Mouse (Mus musculus) embryonic stem cell, embryonic (primary cell): ENCODE measurements around the gene Cst6.

ENCODE experiments used
- CTCF ChIA-PET, 4 experiments: fragments of 300-600 bp in 2 of 4; fragments of 350-600 bp in 2 of 4; sonication (Branson Sonifier 250); formaldehyde crosslinking; loops; one replicate each; lab custom pipeline; 2022; ENCODE audit warnings: inconsistent platforms in 2 of 4; lab: Charles Lee
- POLR2A ChIA-PET, 4 experiments: fragments of 300-600 bp in 2 of 4; fragments of 350-600 bp in 2 of 4; sonication (Branson Sonifier 250); formaldehyde crosslinking; loops; one replicate each; lab custom pipeline; 2022; ENCODE audit warnings: antibody characterized with exemption in 4 of 4, inconsistent platforms in 1 of 4; lab: Charles Lee

The Cst6 gene

DNA sequence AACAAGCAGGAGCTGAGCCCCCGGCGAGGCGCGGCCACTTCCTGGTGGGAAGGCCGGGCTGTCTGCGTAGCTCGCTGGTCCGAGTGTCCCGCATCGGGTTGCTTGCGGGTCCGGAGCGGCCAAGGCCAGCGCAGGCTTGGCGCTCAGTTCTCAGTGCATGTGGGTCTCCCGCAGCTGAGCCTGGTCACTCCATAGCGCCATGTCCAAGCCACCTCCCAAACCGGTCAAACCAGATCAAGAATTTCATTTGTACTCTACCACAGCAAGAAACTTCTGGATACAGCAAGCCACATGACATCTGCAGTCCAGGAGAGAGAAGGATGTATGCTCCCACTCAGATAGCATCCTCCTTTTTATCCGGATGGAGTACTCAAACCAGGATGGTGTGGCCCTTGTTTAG lies 21.4 kb downstream of the Cst6 start:
- ChIA-PET CTCF (interaction anchor here in 1 of 4 experiments (0.6 to 1.6 kb wide), 3 partner anchors 10 to 43 kb away, joined by 3 to 5 read pairs (median 3); no protein-coding TSS in a partner anchor), POLR2A (interaction anchor here in 1 of 4 experiments (0.7 kb wide), 1 partner anchor 94 kb away, joined by 3 read pairs; no protein-coding TSS in a partner anchor)

DNA sequence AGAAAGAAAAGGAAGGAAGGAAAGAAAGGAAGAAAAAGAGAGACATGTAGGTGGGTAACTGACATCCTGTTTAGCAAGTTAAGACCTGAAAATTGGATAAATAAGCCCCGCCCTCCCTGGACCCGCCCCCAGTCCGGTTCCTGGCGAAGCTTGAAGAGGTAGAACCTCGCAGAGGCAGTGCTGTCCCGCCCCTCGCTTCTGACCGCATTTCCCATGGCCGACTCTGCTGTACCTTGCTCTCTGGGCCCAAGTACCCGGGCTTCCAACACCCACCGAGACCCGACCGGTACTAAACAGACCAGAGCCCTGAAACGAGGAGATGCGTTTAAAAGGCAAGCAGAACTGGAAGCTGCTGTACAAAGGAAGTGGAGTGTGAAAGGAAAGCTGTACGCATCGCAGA lies 25.6 kb downstream of the Cst6 start:
- POLR2A ChIA-PET, result interaction anchor here in 3 of 4 experiments (0.6 to 3.1 kb wide), 8 partner anchors 10 to 165 kb away, joined by 3 to 7 read pairs (median 3); partner anchors contain the start of genes AI837181 (in 1 of the 3), Catsper1 (in 1 of the 3), Drap1 (in 1 of the 3) and Mus81 (in 1 of the 3)

DNA sequence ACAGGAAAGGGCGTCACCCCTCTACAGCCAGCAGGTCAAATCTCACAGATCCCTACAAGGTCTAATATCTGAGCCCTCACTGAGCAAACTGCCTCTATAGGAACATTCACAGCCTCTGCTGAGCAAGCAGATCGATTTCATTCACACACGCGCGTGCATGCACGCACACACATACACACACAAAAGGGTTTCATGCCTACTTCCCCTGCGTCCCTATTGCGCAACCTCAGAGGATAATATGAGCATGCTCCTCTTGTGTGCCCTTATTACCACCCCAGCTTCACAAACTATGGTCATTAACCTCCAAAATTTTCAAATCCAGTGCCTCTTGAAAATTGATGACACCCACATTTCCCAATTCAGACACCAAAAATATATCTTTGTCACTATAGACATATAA lies 36.2 kb downstream of the Cst6 start:
- ChIA-PET CTCF (interaction anchor here in 2 of 4 experiments (0.6 to 1.0 kb wide), 2 partner anchors 18 to 261 kb away, joined by 3 read pairs; partner anchors contain the start of gene Sf3b2 (in 1 of the 2)), POLR2A (interaction anchor here in 3 of 4 experiments (0.9 to 1.8 kb wide), 3 partner anchors 11 to 18 kb away, joined by 3 to 5 read pairs (median 3); partner anchors contain the start of gene Sf3b2 (in 2 of the 3))

More for the DNA sequence above, 25.6 kb downstream of the Cst6 start:
- CTCF ChIA-PET, result interaction anchor here in 3 of 4 experiments (0.6 to 2.8 kb wide), 6 partner anchors 14 to 1114 kb away, joined by 3 to 10 read pairs (median 3); partner anchors contain the start of gene Cst6 (in 2 of the 3)

DNA sequence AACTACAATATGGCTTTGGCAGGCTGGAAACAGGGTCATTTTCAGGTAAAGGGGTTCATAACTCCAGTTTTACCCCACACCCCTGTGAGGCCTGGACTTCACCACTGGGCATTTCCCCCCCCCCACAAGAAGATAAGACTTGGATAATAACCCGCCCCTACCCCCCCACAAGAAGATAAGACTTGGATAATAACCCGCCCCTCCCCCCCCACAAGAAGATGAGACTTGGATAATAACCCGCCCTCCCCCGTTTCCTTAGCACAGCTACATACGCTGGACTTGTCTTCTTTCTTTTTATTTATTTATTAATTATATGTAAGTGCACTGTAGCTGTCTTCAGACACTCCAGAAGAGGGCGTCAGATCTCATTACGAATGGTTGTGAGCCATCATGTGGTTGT lies 40.3 kb downstream of the Cst6 start:
- POLR2A ChIA-PET, result interaction anchor here in 3 of 4 experiments (0.7 to 4.4 kb wide), 5 partner anchors 13 to 487 kb away, joined by 3 to 55 read pairs (median 4); partner anchors contain the start of genes Sf3b2 (in 2 of the 3) and Gal3st3 (in 1 of the 3)
- CTCF ChIA-PET, result interaction anchor here in 3 of 4 experiments (0.6 to 2.2 kb wide), 7 partner anchors 29 to 309 kb away, joined by 3 to 10 read pairs (median 3); partner anchors contain the start of genes Cst6 (in 1 of the 3) and Tsga10ip (in 1 of the 3)

DNA sequence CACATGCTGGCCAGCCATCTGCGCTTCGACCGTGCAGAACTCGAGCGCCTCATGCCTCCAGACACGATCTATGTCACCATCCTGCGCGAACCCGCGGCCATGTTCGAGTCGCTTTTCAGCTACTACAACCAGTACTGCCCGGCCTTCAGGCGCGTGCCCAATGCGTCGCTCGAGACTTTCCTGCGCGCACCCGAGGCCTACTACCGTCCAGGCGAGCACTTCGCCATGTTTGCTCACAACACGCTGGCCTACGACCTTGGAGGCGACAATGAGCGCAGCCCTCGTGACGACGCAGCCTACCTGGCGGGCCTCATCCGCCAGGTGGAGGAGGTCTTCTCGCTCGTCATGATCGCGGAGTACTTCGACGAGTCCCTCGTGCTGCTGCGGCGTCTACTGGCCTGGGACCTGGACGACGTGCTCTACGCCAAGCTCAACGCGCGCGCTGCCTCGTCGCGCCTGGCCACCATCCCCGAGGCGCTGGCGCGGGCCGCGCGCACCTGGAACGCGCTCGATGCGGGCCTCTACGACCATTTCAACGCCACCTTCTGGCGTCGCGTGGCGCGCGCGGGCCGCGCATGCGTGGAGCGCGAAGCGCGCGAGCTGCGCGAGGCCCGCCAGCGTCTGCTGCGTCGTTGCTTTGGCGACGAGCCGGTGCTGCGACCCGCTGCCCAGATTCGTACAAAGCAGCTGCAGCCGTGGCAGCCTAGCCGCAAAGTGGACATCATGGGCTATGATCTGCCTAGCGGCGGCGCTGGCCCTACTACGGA lies 42.2 kb downstream of the Cst6 start:
- ChIA-PET CTCF (interaction anchor here (0.5 to 2.2 kb wide), 20 partner anchors 9 to 582 kb away, joined by 3 to 14 read pairs (median 5); partner anchors contain the start of genes Sf3b2 (in 3 of the 4), Gal3st3 (in 2 of the 4), Banf1 (in 1 of the 4) and Cst6 (in 1 of the 4)), POLR2A (interaction anchor here (0.8 to 4.4 kb wide), 32 partner anchors 9 to 204 kb away, joined by 3 to 55 read pairs (median 4); partner anchors contain the start of genes Sf3b2 (in 4 of the 4), AI837181 (in 2 of the 4), Drap1 (in 2 of the 4) and Gal3st3 (in 2 of the 4))

DNA sequence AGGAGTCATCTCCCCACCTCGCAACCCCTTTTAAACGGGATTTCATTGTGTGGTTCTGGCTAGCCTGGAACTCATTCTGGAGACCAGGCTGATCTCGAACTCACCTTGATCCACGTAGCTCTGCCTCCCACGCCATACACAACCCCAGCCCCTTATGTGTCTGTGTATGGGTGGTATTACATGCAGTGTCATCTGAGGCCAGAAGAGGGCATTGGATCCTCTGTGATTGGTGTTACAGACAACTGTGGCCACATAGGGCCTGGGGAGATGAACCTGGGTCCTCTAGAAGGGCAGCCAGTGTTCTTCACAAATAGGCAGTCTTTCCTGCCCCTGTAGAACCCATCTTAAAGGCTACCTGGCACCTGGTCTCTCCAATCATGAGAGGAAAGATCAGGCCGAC lies 43.1 kb downstream of the Cst6 start:
- CTCF ChIA-PET, result interaction anchor here (0.5 to 2.2 kb wide), 19 partner anchors 8 to 789 kb away, joined by 3 to 14 read pairs (median 4); partner anchors contain the start of genes Sf3b2 (in 3 of the 4), Banf1 (in 1 of the 4), Cst6 (in 1 of the 4) and Eif1ad (in 1 of the 4)
- POLR2A ChIA-PET, result interaction anchor here in 3 of 4 experiments (0.7 to 4.4 kb wide), 22 partner anchors 8 to 204 kb away, joined by 3 to 55 read pairs (median 4); partner anchors contain the start of genes Gal3st3 (in 3 of the 3), Sf3b2 (in 3 of the 3), AI837181 (in 2 of the 3) and Drap1 (in 2 of the 3)

- CTCF ChIA-PET, result interaction anchor here in 3 of 4 experiments (0.5 to 1.9 kb wide), 16 partner anchors 8 to 484 kb away, joined by 3 to 8 read pairs (median 3); partner anchors contain the start of gene Cst6 (in 1 of the 3)
- POLR2A ChIA-PET, result interaction anchor here in 2 of 4 experiments (1.0 to 1.4 kb wide), 4 partner anchors 9 to 154 kb away, joined by 3 to 5 read pairs (median 4); partner anchors contain the start of gene Cst6 (in 1 of the 2)
Observed at GRCm38 (mm10) chr19:5302455-5302854, 46.9 kb downstream of the Cst6 start.

DNA sequence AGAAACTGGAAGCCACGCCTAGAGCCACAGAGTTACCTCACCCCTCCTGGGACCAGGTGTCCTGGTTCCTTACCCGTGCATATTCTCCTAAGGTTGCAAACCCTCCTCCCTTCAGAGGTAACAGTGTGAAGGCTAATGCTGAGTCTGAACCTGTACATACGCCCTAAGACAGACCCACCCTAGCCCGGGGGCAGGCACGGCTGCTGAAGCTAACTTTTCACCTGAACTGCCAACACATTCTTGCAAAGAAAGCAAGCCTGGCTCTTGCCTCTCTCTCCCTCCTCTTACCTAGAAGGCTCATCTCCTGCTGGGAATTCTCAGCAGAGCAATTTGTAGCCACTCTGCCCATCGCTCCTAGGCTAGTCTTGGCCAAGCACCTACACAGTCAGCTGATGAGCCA lies 48.8 kb downstream of the Cst6 start:
- ChIA-PET POLR2A (no interaction called here), CTCF (interaction anchor here in 3 of 4 experiments (0.5 to 1.2 kb wide), 4 partner anchors 38 to 1974 kb away, joined by 3 to 4 read pairs (median 4); partner anchors contain the start of gene Cst6 (in 1 of the 3))

GRCm38 (mm10) chr19:5297903-5298800 lies 51.2 kb downstream of the Cst6 start, which contains the start of gene Gal3st3:
TSS of gene Gal3st3 (plus strand) at chr19:5298331.
- ChIA-PET POLR2A (interaction anchor here in 3 of 4 experiments (0.6 to 6.3 kb wide), 30 partner anchors 8 to 366 kb away, joined by 3 to 55 read pairs (median 4); partner anchors contain the start of genes Eif1ad (in 2 of the 3), Banf1 (in 1 of the 3), Ccdc85b (in 1 of the 3) and Cfl1 (in 1 of the 3)), CTCF (interaction anchor here in 3 of 4 experiments (0.5 to 1.8 kb wide), 10 partner anchors 9 to 270 kb away, joined by 3 to 5 read pairs (median 4); partner anchors contain the start of gene Cfl1 (in 1 of the 3))

GRCm38 (mm10) chr19:5296630-5297029 lies 52.7 kb downstream of the Cst6 start:
- ChIA-PET POLR2A (interaction anchor here (0.6 to 6.3 kb wide), 13 partner anchors 7 to 1002 kb away, joined by 3 to 55 read pairs (median 9); partner anchors contain the start of genes Sart1 (in 2 of the 4), Ccdc85b (in 1 of the 4), Mus81 (in 1 of the 4) and Pacs1 (in 1 of the 4)), CTCF (interaction anchor here in 2 of 4 experiments (0.5 to 2.4 kb wide), 3 partner anchors 10 to 990 kb away, joined by 3 to 14 read pairs (median 9); partner anchors contain the start of gene Grk2 (in 1 of the 2))

DNA sequence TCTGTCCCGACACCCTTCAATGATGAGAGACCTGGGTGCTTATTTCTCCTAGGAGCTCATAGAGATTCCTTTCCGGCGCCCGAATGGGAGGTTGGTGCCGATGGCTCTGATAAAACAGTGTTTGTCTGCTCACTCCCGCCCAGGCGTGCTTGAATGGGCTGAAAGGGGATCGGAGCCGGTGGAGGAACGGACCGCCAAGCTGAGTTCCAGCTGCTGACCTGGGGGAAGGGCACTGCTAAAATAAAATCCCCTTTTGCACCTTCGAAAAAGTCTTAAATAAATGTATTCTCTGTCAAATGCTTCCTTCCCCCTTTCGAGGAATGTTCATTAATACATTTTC lies 53.7 kb downstream of the Cst6 start:
- ChIA-PET POLR2A (interaction anchor here (0.5 to 6.3 kb wide), 78 partner anchors 10 to 1198 kb away, joined by 3 to 55 read pairs (median 4); partner anchors contain the start of genes Eif1ad (in 3 of the 4), Pacs1 (in 3 of the 4), Sart1 (in 3 of the 4) and Banf1 (in 2 of the 4)), CTCF (interaction anchor here (0.6 to 2.4 kb wide), 33 partner anchors 8 to 1064 kb away, joined by 3 to 14 read pairs (median 4); partner anchors contain the start of genes Banf1 (in 1 of the 4), Catsper1 (in 1 of the 4), Cst6 (in 1 of the 4) and Eif1ad (in 1 of the 4))

DNA sequence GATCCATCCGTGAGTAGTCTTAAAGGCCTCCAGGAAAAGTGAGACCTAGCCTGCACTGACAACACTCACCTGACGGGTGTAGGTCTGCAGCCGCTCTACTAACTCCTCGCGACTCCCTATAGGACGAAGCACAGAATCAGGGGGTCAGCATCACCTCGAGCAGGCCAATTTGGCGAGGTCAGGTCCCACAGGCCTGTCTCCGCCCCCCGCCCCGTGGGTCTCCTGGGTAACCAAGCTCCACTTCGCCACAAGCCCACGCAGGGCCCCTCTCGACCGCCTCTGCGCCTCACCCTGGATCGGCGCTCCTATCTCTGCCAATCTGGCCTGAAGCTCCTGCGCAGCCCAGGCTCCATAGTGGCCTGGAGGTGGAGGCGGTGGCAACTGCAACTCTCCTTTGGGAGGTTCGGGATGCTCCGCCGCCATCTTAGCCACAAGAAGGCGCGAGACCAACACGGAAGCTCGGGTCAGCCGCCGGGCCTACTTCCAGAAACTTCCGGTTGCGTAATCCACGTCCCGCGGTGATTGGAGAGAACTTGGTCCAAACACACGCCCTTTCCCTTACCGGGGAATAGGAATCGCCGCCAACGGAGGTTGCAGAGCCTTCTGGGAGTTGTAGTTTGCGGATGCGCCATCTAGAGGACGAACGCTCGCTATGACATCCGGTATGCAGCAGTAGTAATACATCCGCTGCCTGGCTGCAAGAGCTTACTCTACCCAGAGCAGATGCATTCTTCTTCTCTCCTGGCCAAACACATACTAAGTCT lies 54.2 kb downstream of the Cst6 start, which contains the start of gene Sf3b2:
Sf3b2 (minus strand) TSS at position 484 of the 764 bp plus-strand sequence.
- POLR2A ChIA-PET, result interaction anchor here (0.5 to 6.3 kb wide), 93 partner anchors 8 to 1198 kb away, joined by 3 to 55 read pairs (median 4); partner anchors contain the start of genes Eif1ad (in 3 of the 4), Pacs1 (in 3 of the 4), Sart1 (in 3 of the 4) and Banf1 (in 2 of the 4)
- CTCF ChIA-PET, result interaction anchor here (0.6 to 2.4 kb wide), 33 partner anchors 9 to 1063 kb away, joined by 3 to 14 read pairs (median 4); partner anchors contain the start of genes Banf1 (in 1 of the 4), Catsper1 (in 1 of the 4), Cst6 (in 1 of the 4) and Eif1ad (in 1 of the 4)
